Comparison of ENCODE assay signal across 1 mouse cellular context in the genomic region with DNA sequence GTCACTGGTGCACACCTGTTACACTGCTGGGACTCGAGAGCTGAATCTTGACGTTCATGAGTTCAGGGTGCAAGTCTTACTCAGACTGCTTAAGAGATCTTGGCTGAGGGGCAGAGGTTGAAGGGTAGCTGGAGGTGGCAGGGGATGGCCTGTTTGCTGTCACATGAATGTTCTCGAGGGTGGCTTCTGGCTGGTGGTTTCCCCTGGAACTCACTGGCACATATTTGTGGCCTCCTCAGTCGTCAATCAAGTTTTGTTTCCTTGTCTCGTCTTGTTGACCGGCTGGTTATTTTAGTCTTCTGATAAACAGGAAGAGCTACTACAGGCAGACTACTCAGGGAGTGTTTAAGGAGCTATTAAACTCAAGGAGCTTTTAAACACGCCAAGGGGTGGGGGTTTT.
TF ChIP-seq lines count a peak whose summit lies in the region.

No protein-coding gene starts in this region.

TF ChIP-seq in CH12.LX, 34 proteins besides CTCF, POLR2A, EP300 and RAD21 (continued from another document):
- TF ChIP-seq MAX (IDR thresholded peaks at IDR 0.05; ENCODE audit: low read length) (no peak), TBP (conservative IDR thresholded peaks at IDR 0.05; ENCODE audit: low read depth, low read length) (no peak), GABPA (IDR thresholded peaks at IDR 0.05; ENCODE audit: insufficient replicate concordance, low read depth, low read length) (no peak), NELFE (IDR thresholded peaks at IDR 0.05; ENCODE audit: low read depth, low read length) (no peak), ZKSCAN1 (IDR thresholded peaks at IDR 0.05; ENCODE audit: borderline replicate concordance, low read depth, low read length) (no peak), PAX5 (IDR thresholded peaks at IDR 0.05; ENCODE audit: low read length) (no peak), ELF1 (IDR thresholded peaks at IDR 0.05; ENCODE audit: low read depth, low read length) (no peak), USF2 (conservative IDR thresholded peaks at IDR 0.05; ENCODE audit: low read depth, low read length) (no peak), JUN (IDR thresholded peaks at IDR 0.05; ENCODE audit: insufficient read depth, low read depth, low read length) (no peak), IRF4 (IDR thresholded peaks at IDR 0.05; ENCODE audit: low read depth, low read length) (no peak)
TF ChIP-seq in CH12.LX: peak in this region for 0.
